Comparison of ENCODE assay signal across 20 mouse cellular contexts in genomic region chr13:90992948-90993347, GRCm38 (mm10).
DNase-seq lines count a peak whose midpoint lies in the region; ATAC-seq and TF ChIP-seq lines count a peak whose summit lies in the region.
"Had no signal": no experiment of that assay in that cellular context is flagged by ENCODE, and none has a peak within 500 bp of the region (broad histone marks: within the 10 kb centered on the region; RNA-seq: fewer than 3 reads in every experiment).

No protein-coding gene starts in this region.

- no peaks in the 10 kb centered on the region for H3K4me1 ChIP-seq in midbrain, postnatal 0 days (ENCODE audit: insufficient read depth, low read length)
- H3K4me1 ChIP-seq: embryonic facial prominence, embryonic 12.5 days; midbrain, embryonic 12.5 days; neural tube, embryonic 15.5 days; stomach, embryonic 15.5 days had no signal

- no peaks in the 10 kb centered on the region for H3K36me3 ChIP-seq in midbrain, postnatal 0 days (ENCODE audit: insufficient read depth, low read length)
- H3K36me3 ChIP-seq: embryonic facial prominence, embryonic 12.5 days; midbrain, embryonic 12.5 days; neural tube, embryonic 15.5 days; stomach, embryonic 15.5 days had no signal

- DNase-seq in adrenal gland, postnatal 10 days: peak; percentile 3
- no peak for DNase-seq in adrenal gland, adult 8-10 months
- peak; percentile 37 to 39 for DNase-seq in right cerebral cortex, adult 2 months (ENCODE audit: low spot score in 2 of 2)
- DNase-seq in right cerebral cortex, postnatal 4 days: no peak
- DNase-seq in left cerebral cortex, adult 2 months (ENCODE audit: extremely low spot score in 1 of 2, low spot score in 2 of 2): peak in 1 of 2 experiments; percentile 20
- no peak for DNase-seq in midbrain, postnatal 0 days (ENCODE audit: low spot score)
- DNase-seq: B cell, adult 2 months; cerebellum, adult 9-10 months; gastrocnemius, adult 2 months; heart, adult 18-20 months; kidney, adult 18-20 months; lung, adult 2 months; thymus, postnatal 36 days had no signal

- H3K4me2 ChIP-seq in midbrain, postnatal 0 days (ENCODE audit: low read depth, low read length, poor library complexity, severe bottlenecking): no peak overlapping the region
- H3K4me2 ChIP-seq: embryonic facial prominence, embryonic 12.5 days; midbrain, embryonic 12.5 days; neural tube, embryonic 15.5 days; stomach, embryonic 15.5 days had no signal

- H3K9me3 ChIP-seq in midbrain, postnatal 0 days (ENCODE audit: low read length): no peaks in the 10 kb centered on the region
- H3K9me3 ChIP-seq: embryonic facial prominence, embryonic 12.5 days; midbrain, embryonic 12.5 days; neural tube, embryonic 15.5 days; stomach, embryonic 15.5 days had no signal

- 90% methylated on average over 5 of the region's 5 CpGs for WGBS in midbrain, postnatal 0 days

- no peaks in the 10 kb centered on the region for H3K27me3 ChIP-seq in midbrain, postnatal 0 days (ENCODE audit: insufficient read depth, low read length)
- H3K27me3 ChIP-seq: embryonic facial prominence, embryonic 12.5 days; midbrain, embryonic 12.5 days; neural tube, embryonic 15.5 days; stomach, embryonic 15.5 days had no signal

- intact Hi-C loops in left cerebral cortex, adult 2 months (cut with DNase I): no loop called here

- ATAC-seq in CD4-positive, CD25-positive, alpha-beta regulatory T cell, adult 4 months: no peak
- ATAC-seq in midbrain, postnatal 0 days (ENCODE audit: low FRiP score): no peak
- ATAC-seq: hindbrain, postnatal 0 days had no signal

- H3K9ac ChIP-seq in midbrain, postnatal 0 days (replicated peaks; ENCODE audit: low read length, poor library complexity, severe bottlenecking): no peak overlapping the region
- H3K9ac ChIP-seq: embryonic facial prominence, embryonic 12.5 days; midbrain, embryonic 12.5 days; neural tube, embryonic 15.5 days; stomach, embryonic 15.5 days had no signal

- TF ChIP-seq CTCF in left cerebral cortex, adult 2 months (IDR thresholded peaks at IDR 0.05): no peak
- TF ChIP-seq CTCF in midbrain, postnatal 0 days (IDR thresholded peaks at IDR 0.05): no peak

- H3K27ac ChIP-seq in left cerebral cortex, adult 2 months: peak overlapping the region; percentile 54; the same call in 1 of the 2 replicates
- no peak overlapping the region for H3K27ac ChIP-seq in midbrain, postnatal 0 days (ENCODE audit: low read depth, low read length)
- H3K27ac ChIP-seq: embryonic facial prominence, embryonic 12.5 days; gastrocnemius, adult 2 months; hindbrain, postnatal 0 days; layer of hippocampus, adult 2 months; midbrain, embryonic 12.5 days; neural tube, embryonic 15.5 days; stomach, embryonic 15.5 days had no signal

- no peak overlapping the region for H3K4me3 ChIP-seq in left cerebral cortex, adult 2 months
- H3K4me3 ChIP-seq in midbrain, postnatal 0 days (ENCODE audit: low read depth, low read length): no peak overlapping the region
- H3K4me3 ChIP-seq: embryonic facial prominence, embryonic 12.5 days; gastrocnemius, adult 2 months; layer of hippocampus, adult 2 months; midbrain, embryonic 12.5 days; neural tube, embryonic 15.5 days; stomach, embryonic 15.5 days had no signal

Comparison
In these comparisons a context has a peak if more than half of its experiments do, and no peak if none do; other contexts are left out.
1. DNase-seq: peak in adrenal gland, postnatal 10 days (single experiment) and right cerebral cortex, adult 2 months (2 of 2); none in adrenal gland, adult 8-10 months (single experiment), right cerebral cortex, postnatal 4 days (single experiment) and midbrain, postnatal 0 days (single experiment).